Mouse (Mus musculus): ENCODE measurements around the gene Trim30b. TPM values are rescaled to one million over a fixed set of nuclear protein-coding genes. Genes with fewer than 3 reads are reported as not detected.

Gene Trim30b
- total and polyA plus RNA-seq, 3 experiments: 1.1 to 4.6 (median 4.4) TPM

DNA sequence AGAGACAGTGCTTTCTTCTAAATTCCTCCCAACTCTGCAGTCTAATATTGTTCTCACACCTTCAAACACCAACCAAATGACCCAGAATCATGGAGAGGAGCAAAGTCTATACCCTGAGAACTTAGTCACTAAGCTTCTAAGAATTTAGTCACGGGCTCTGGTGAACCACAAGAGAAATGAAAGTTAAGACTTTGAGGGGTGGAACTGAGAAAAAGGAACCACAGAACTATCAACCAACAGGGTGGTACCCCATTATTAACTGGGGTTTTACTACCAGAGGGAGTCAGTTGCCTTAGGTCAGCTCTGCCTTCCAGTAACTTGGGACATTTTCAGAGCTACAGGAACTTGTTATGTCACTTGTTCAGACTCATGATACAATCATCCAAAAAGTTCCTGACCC lies 31.0 kb upstream of the Trim30b start, which contains the start of gene Trim30c:
Trim30c (minus strand) TSS at position 140 of the 400 bp plus-strand sequence.
- TF ChIP-seq POLR2A (IDR thresholded peaks at IDR 0.05; ENCODE audit: low read depth, low read length): no peak
- TF ChIP-seq ETS1 (conservative IDR thresholded peaks at IDR 0.05; ENCODE audit: low read depth, low read length): no peak
- TF ChIP-seq BHLHE40 (IDR thresholded peaks at IDR 0.05; ENCODE audit: low read depth, low read length): peak; percentile 36; the same call in 1 of the 2 replicates
- H3K4me2 ChIP-seq (ENCODE audit: insufficient read depth, low read depth, poor library complexity, severe bottlenecking): no peak within 1 kb of the TSS
- no peaks in the 10 kb centered on the region for H3K27me3 ChIP-seq (replicated peaks)
- H3K4me1 ChIP-seq (ENCODE audit: control insufficient read depth in 1 of 2, insufficient read depth in 2 of 2): peaks cover 0 to 22% of the 10 kb centered on the region in 2 experiments; a peak in 2 of 4 replicates
- in situ Hi-C loops (cut with MboI; ENCODE audit: low pct_ligation_motif_present, low pct_unique_long_range_greater_than_20kb, low sequenced_read_pairs) (no loop called here), dilution Hi-C loops (cut with MboI; ENCODE audit: extremely low pct_ligation_motif_present, extremely low pct_unique_long_range_greater_than_20kb, low sequenced_read_pairs) (no loop called here)
- no peak within 1 kb of the TSS for H3K4me3 ChIP-seq (replicated peaks in 1 of 3; ENCODE audit: low read depth in 2 of 3, low read length in 2 of 3, poor library complexity in 1 of 3)
- H3K36me3 ChIP-seq (replicated peaks in 1 of 2; ENCODE audit: control insufficient read depth in 1 of 2, insufficient read depth in 1 of 2, low read length in 1 of 2): no peaks in the 10 kb centered on the region
- H3K79me2 ChIP-seq (replicated peaks; ENCODE audit: control insufficient read depth, extremely low read depth, insufficient read depth, poor library complexity, severe bottlenecking): no peaks in the 10 kb centered on the region
- H3K9ac ChIP-seq (ENCODE audit: insufficient read depth, low read depth): no peak within 1 kb of the TSS
- no peak within 1 kb of the TSS for H3K27ac ChIP-seq (ENCODE audit: insufficient read depth, low read depth)
- no peaks in the 10 kb centered on the region for H3K9me3 ChIP-seq (replicated peaks; ENCODE audit: low read length)
- no peak for DNase-seq (ENCODE audit: extremely low read depth)

GRCm38 (mm10) chr7:104398492-104398891 lies 28.8 kb upstream of the Trim30b start:
- Histone ChIP-seq H3K9me3 (replicated peaks; ENCODE audit: low read length) (no peaks in the 10 kb centered on the region), H3K27me3 (replicated peaks) (no peaks in the 10 kb centered on the region), H3K9ac (ENCODE audit: insufficient read depth, low read depth) (no peak overlapping the region), H3K36me3 (replicated peaks in 1 of 2; ENCODE audit: control insufficient read depth in 1 of 2, insufficient read depth in 1 of 2, low read length in 1 of 2) (no peaks in the 10 kb centered on the region), H3K4me2 (ENCODE audit: insufficient read depth, low read depth, poor library complexity, severe bottlenecking) (no peak overlapping the region), H3K4me1 (ENCODE audit: control insufficient read depth in 1 of 2, insufficient read depth in 2 of 2) (peaks cover 0 to 22% of the 10 kb centered on the region in 2 experiments; a peak in 2 of 4 replicates), H3K79me2 (replicated peaks; ENCODE audit: control insufficient read depth, extremely low read depth, insufficient read depth, poor library complexity, severe bottlenecking) (no peaks in the 10 kb centered on the region), H3K4me3 (replicated peaks in 1 of 3; ENCODE audit: low read depth in 2 of 3, low read length in 2 of 3, poor library complexity in 1 of 3) (no peak overlapping the region), H3K27ac (ENCODE audit: insufficient read depth, low read depth) (no peak overlapping the region)
- TF ChIP-seq ZKSCAN1 (IDR thresholded peaks at IDR 0.05; ENCODE audit: borderline replicate concordance, low read depth, low read length): no peak
- no peak for TF ChIP-seq ELF1 (IDR thresholded peaks at IDR 0.05; ENCODE audit: low read depth, low read length)
- TF ChIP-seq EP300 (IDR thresholded peaks at IDR 0.05; ENCODE audit: low read length): peak; percentile 10; the same call in 1 of the 2 replicates
- peak; percentile 87 for TF ChIP-seq ZNF384 (IDR thresholded peaks at IDR 0.05; ENCODE audit: low read depth, low read length)
- TF ChIP-seq MAZ (IDR thresholded peaks at IDR 0.05; ENCODE audit: low read depth, low read length): no peak
- dilution Hi-C loops (cut with MboI; ENCODE audit: extremely low pct_ligation_motif_present, extremely low pct_unique_long_range_greater_than_20kb, low sequenced_read_pairs) (no loop called here), in situ Hi-C loops (cut with MboI; ENCODE audit: low pct_ligation_motif_present, low pct_unique_long_range_greater_than_20kb, low sequenced_read_pairs) (no loop called here)
- DNase-seq (ENCODE audit: extremely low read depth): peak; percentile 17

DNA sequence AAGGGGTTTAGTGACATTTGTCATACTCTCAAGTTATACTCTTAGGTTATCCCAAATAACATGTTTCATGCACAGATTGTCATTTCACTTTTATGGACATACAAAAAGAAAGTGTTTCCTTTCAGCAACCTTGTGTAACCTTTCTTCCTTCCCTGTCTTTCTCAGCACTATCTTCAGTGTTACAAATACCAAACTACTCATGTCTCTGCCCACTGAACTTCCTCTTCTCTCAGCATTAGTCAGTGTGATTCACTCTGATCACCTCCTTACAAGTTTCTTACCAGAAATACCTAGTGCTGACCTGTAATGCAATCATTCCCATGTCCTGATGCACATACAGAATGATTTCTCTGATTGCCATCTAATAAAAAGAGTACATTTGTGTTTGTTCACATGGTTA lies 3.3 kb downstream of the Trim30b start:
- no peak overlapping the region for H3K27ac ChIP-seq (ENCODE audit: insufficient read depth, low read depth)
- peaks cover 3 to 19% of the 10 kb centered on the region in 2 experiments for H3K4me1 ChIP-seq (ENCODE audit: control insufficient read depth in 1 of 2, insufficient read depth in 2 of 2)
- no peaks in the 10 kb centered on the region for H3K79me2 ChIP-seq (replicated peaks; ENCODE audit: control insufficient read depth, extremely low read depth, insufficient read depth, poor library complexity, severe bottlenecking)
- in situ Hi-C loops (cut with MboI; ENCODE audit: low pct_ligation_motif_present, low pct_unique_long_range_greater_than_20kb, low sequenced_read_pairs) (loop anchor here (25.0 kb wide), 1 partner anchor 221 kb away; the partner anchor contains the start of genes Olfr653 and Olfr654), dilution Hi-C loops (cut with MboI; ENCODE audit: extremely low pct_ligation_motif_present, extremely low pct_unique_long_range_greater_than_20kb, low sequenced_read_pairs) (no loop called here)
- no peaks in the 10 kb centered on the region for H3K27me3 ChIP-seq (replicated peaks)
- H3K36me3 ChIP-seq (replicated peaks in 1 of 2; ENCODE audit: control insufficient read depth in 1 of 2, insufficient read depth in 1 of 2, low read length in 1 of 2): peaks cover 0 to 15% of the 10 kb centered on the region in 2 experiments
- no peak for DNase-seq (ENCODE audit: extremely low read depth)
- no peak for TF ChIP-seq PAX5 (IDR thresholded peaks at IDR 0.05; ENCODE audit: low read length)
- TF ChIP-seq MAFK (IDR thresholded peaks at IDR 0.05; ENCODE audit: insufficient replicate concordance, low read length): no peak
- TF ChIP-seq ELF1 (IDR thresholded peaks at IDR 0.05; ENCODE audit: low read depth, low read length): no peak
- no peak for TF ChIP-seq MEF2A (IDR thresholded peaks at IDR 0.05; ENCODE audit: borderline replicate concordance, low read depth, low read length)
- no peak for TF ChIP-seq USF1 (IDR thresholded peaks at IDR 0.05; ENCODE audit: low read depth, low read length)
- no peak for TF ChIP-seq UBTF (IDR thresholded peaks at IDR 0.05; ENCODE audit: low read depth, low read length)
- no peak for TF ChIP-seq HCFC1 (IDR thresholded peaks at IDR 0.05; ENCODE audit: low read depth, low read length)
- no peak for TF ChIP-seq SMC3 (IDR thresholded peaks at IDR 0.05; ENCODE audit: low read depth, low read length)
- no peak for TF ChIP-seq EP300 (IDR thresholded peaks at IDR 0.05; ENCODE audit: low read length)
- TF ChIP-seq ZC3H11A (IDR thresholded peaks at IDR 0.05; ENCODE audit: low read depth, low read length): no peak
- no peak for TF ChIP-seq RCOR1 (conservative IDR thresholded peaks at IDR 0.05; ENCODE audit: low read depth, low read length)
- no peak overlapping the region for H3K4me2 ChIP-seq (ENCODE audit: insufficient read depth, low read depth, poor library complexity, severe bottlenecking)
- H3K9ac ChIP-seq (ENCODE audit: insufficient read depth, low read depth): no peak overlapping the region
- H3K9me3 ChIP-seq (replicated peaks; ENCODE audit: low read length): no peaks in the 10 kb centered on the region
- H3K4me3 ChIP-seq (replicated peaks in 1 of 3; ENCODE audit: low read depth in 2 of 3, low read length in 2 of 3, poor library complexity in 1 of 3): no peak overlapping the region

Data from CH12.LX (cell line).